Mouse (Mus musculus): ENCODE data around the gene A630089N07Rik. TPM values are rescaled to one million over a fixed set of nuclear protein-coding genes. Genes with fewer than 3 reads are reported as not detected.

The A630089N07Rik gene
- 4.0 TPM for total RNA-seq (2023)

GRCm38 (mm10) chr16:98081889-98082818 is at the start of gene A630089N07Rik:
Gene A630089N07Rik (minus strand): TSS chr16:98082450.

GRCm38 (mm10) chr16:97996616-97997382 is 85.5 kb downstream of the A630089N07Rik start, which contains the start of gene B230307C23Rik:
Gene B230307C23Rik (plus strand): TSS chr16:97997315.

GRCm38 (mm10) chr16:97962151-97962948 is 119.9 kb downstream of the A630089N07Rik start, which contains the start of the genes C2cd2 and Zbtb21:
Gene C2cd2 (minus strand): TSS chr16:97962598.
Gene Zbtb21 (minus strand): TSS chr16:97962622.

Other genes starting within 250 kb of the A630089N07Rik start
- gene Prdm15, start 230.6 kb downstream of the A630089N07Rik start, total RNA-seq (2023): 29.9 TPM
- gene C2cd2, start 119.9 kb downstream of the A630089N07Rik start, total RNA-seq (2023): 17.8 TPM
- gene Zbtb21, start 119.8 kb downstream of the A630089N07Rik start, total RNA-seq (2023): 141 TPM
- gene B230307C23Rik, start 85.1 kb downstream of the A630089N07Rik start, total RNA-seq (2023): 21.7 TPM